Mouse (Mus musculus) retina, postnatal 7 days (tissue): ENCODE results near the gene Ppip5k2.

ENCODE experiments used
- DNase-seq: peaks from one replicate; pipeline ENCODE4 v3.0.0-alpha.2; 2012; ENCODE audit warnings: low read depth, low spot score

Gene Ppip5k2

GRCm38 (mm10) chr1:97661406-97662241 lies 108.6 kb downstream of the Ppip5k2 start, which contains the start of gene D1Ertd622e:
TSS of gene D1Ertd622e (minus strand) at chr1:97662074.
- peak; percentile 75 for DNase-seq

GRCm38 (mm10) chr1:97660687-97661405 lies 109.4 kb downstream of the Ppip5k2 start:
- DNase-seq = peak; percentile 46

- DNase-seq = no peak
Observed at GRCm38 (mm10) chr1:97659405-97659804, 110.8 kb downstream of the Ppip5k2 start.

GRCm38 (mm10) chr1:97657786-97658185 lies 112.4 kb downstream of the Ppip5k2 start:
- no peak for DNase-seq

GRCm38 (mm10) chr1:97657201-97657600 lies 113.0 kb downstream of the Ppip5k2 start:
- no peak for DNase-seq
